Mouse (Mus musculus): ENCODE measurements around the gene Ppp6r2.

Gene Ppp6r2

GRCm38 (mm10) chr15:89182328-89182741 is 29.0 kb upstream of the Ppp6r2 start:
- DNase-seq (ENCODE audit: low spot score in 2 of 2) = peak in 1 of 2 experiments; percentile 33

DNA sequence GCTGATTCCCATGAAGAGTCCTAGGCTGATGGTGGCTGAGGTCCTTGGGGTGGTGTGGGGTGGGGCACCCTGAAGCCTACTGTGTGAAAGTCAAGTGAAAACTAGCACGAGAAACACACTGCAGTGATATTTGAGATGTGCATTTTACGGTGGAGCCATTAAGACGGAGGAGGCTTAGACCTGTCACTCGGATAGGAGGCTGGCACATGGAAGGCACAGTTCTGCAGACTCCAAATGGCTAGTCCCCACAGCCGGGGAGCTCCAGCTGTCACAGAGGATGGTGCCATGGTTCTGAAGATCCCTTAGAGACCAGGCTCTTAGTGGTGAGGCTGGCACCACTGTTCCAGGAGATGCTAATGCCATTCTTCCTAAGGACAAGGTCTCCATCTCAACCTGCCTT is 28.5 kb upstream of the Ppp6r2 start:
- DNase-seq (ENCODE audit: low spot score in 2 of 2) = no peak

- no peak for DNase-seq (ENCODE audit: low spot score in 2 of 2)
These were observed 27.0 kb upstream of the Ppp6r2 start for GRCm38 (mm10) chr15:89184141-89184936.

- DNase-seq (ENCODE audit: low spot score in 2 of 2) = no peak
These were observed 26.5 kb upstream of the Ppp6r2 start for GRCm38 (mm10) chr15:89184937-89185227.

DNA sequence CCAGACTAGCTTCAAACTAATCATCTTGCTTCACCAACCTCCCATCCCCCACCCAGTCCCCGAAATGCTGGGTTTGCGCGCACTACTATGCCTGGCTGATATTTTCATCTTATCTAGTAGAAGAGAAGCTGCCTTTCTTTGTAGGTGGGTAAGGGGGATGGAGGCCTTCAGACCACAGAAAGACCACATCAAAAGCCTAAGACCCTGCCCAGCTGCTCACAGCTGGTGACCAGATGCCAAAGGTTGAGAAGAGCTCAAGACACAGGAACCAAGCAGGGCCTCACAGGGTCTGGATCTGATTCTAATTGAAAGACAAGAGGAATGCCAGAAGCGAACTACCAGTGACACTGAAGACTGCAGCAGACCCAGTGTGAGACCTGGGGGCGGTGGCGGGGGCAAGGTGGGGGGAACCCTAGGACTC is 16.1 kb upstream of the Ppp6r2 start:
- DNase-seq (ENCODE audit: low spot score in 2 of 2) = no peak

- DNase-seq (ENCODE audit: low spot score in 2 of 2) = peak; percentile 89 to 90
These were observed 15.6 kb upstream of the Ppp6r2 start for GRCm38 (mm10) chr15:89195690-89196312.

GRCm38 (mm10) chr15:89196313-89196706 is 15.0 kb upstream of the Ppp6r2 start, which contains the start of gene Dennd6b:
Gene Dennd6b, minus strand, starts transcription at chr15:89196496.
- DNase-seq (ENCODE audit: low spot score in 2 of 2) = peak; percentile 96 to 97

DNA sequence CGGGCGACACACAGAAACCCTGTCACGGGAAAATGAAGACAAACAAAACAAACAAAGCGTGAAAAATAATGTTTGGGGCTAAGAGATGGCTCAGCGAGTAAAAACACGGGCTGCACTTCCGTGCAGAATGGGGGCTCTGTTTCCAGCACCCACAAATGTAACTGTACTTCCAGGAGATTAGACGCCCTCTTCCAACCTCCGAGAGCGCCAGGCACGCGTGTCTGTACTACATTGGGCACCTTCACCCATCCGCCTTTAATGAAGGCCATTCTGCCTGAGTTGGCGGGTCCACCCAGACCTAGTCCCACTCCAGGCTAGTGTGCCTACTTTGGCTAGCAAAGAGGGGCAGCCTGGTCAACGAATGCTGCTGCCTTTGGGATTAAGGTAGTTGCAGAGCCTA is 14.3 kb upstream of the Ppp6r2 start:
- DNase-seq (ENCODE audit: low spot score in 2 of 2) = no peak

- DNase-seq (ENCODE audit: low spot score in 2 of 2) = no peak
These were observed 3.9 kb upstream of the Ppp6r2 start for GRCm38 (mm10) chr15:89207457-89207856.

DNA sequence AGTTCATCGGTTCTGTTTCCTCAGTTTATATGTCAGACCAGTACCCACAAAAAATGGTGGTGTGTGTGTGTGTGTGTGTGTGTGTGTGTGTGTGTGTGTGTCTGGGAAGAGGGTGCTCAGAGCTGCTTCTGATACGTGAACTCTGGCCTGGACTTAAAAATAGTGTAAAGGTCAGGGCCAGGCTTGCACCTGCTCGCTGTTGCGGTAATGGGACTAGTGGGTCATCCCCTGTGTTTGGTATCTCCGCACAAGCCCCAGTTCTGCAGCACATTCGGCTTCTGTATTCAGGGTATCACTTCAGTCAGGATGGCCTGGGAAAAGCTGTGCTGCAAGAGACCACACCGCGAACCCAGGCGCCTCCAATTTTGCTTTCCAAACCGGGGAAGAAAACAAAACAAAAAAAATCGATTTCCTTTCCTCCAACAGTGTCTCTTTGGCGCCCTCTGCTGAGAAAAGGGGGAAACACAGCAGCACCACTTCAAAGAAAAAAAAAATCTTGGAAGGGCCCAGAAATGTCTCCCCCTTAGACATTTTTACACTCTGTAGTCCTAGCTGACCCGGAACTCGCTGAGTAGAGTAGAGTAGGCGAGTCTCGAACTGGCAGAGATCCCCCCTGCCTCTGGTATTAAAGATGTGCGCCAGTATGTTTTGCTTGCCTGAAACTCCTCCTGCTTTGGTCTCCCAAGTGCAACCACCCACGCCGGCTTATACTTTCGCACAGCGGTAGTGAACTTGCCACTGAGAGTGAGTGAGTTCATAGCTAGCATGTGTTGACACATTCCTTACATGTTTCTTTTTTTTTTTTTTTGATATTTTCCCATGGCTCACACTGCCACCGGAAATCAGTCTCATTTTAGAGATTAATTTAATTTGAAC is 1.2 kb upstream of the Ppp6r2 start:
- DNase-seq (ENCODE audit: low spot score in 2 of 2) = peak; percentile 91 to 93

DNA sequence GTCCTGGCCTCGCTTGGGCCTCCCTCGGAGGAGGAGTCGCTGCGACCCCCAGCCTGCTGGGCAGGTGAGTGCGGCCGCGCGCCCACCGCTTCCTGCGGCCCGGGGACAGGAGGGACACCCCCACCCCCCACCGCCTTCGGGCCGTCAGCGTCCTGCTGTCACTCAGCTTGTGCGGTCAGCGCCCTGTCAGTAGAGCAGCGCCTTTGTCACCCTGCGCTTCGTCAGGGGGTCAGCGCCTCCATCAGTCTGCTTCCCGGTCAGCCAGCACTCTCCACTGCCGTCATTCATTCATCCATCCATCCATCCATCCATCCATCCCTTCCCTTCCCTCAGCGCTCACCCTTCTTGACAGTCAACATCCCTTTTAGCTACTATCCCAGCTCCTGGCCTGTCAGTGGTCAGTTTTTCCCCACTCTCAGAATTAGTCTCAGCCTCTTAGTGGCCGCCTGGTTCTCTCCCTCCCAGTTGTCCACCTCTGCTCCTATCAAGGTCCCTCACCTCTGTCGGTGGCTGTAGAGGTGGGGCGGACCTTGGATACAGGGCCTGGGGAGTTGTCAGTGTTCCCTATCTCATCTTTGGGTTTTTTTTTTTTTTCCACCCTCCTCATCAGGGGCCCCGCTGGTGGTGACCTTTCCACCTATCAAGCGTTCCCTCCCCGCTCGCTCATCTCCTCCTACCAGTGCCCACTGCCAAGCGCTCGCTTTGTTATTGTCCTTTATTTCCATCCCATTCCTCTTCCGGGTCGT is 536 bp downstream of the Ppp6r2 start:
- DNase-seq (ENCODE audit: low spot score in 2 of 2) = peak; percentile 23 to 30

- DNase-seq (ENCODE audit: low spot score in 2 of 2) = no peak
These were observed 1.1 kb downstream of the Ppp6r2 start for GRCm38 (mm10) chr15:89212495-89212894.

GRCm38 (mm10) chr15:89213517-89213916 is 2.2 kb downstream of the Ppp6r2 start:
- no peak for DNase-seq (ENCODE audit: low spot score in 2 of 2)

GRCm38 (mm10) chr15:89214953-89215352 is 3.6 kb downstream of the Ppp6r2 start:
- no peak for DNase-seq (ENCODE audit: low spot score in 2 of 2)

DNA sequence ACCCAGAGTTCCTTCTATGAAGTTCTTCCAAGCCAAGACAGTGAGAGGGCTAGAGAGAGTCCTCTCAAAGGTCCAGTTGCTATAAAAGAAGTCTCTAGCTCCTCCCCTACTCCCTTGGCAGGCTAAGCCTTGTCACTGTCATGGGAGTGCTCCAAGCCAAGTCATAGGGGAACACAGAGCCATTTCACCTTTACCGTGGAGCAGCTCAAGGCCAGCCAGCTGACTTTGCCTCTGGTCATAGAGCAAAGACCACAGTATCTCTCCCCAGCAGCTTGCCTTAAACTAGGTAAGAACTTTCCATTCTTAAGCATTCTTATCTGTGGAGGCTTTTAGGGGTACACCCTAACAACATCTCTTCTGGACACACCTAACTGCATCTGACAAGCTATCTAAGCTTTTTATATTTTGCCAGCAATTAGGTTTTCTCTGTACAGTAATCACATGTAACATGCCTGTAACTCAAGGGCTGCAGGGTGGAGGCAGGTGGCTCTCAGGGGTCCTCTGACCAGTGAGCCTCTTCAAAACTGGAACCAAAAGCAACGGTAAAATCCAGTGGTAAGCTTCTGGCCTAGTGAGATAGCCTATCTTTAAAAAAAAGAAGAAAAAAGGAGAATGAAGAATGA is 4.4 kb downstream of the Ppp6r2 start:
- no peak for DNase-seq (ENCODE audit: low spot score in 2 of 2)

GRCm38 (mm10) chr15:89233586-89233985 is 22.2 kb downstream of the Ppp6r2 start:
- DNase-seq (ENCODE audit: low spot score in 2 of 2) = peak in 1 of 2 experiments; percentile 17

- DNase-seq (ENCODE audit: low spot score in 2 of 2) = no peak
These were observed 22.7 kb downstream of the Ppp6r2 start for GRCm38 (mm10) chr15:89234052-89234451.

GRCm38 (mm10) chr15:89239751-89240392 is 28.5 kb downstream of the Ppp6r2 start:
- DNase-seq (ENCODE audit: low spot score in 2 of 2) = no peak

DNA sequence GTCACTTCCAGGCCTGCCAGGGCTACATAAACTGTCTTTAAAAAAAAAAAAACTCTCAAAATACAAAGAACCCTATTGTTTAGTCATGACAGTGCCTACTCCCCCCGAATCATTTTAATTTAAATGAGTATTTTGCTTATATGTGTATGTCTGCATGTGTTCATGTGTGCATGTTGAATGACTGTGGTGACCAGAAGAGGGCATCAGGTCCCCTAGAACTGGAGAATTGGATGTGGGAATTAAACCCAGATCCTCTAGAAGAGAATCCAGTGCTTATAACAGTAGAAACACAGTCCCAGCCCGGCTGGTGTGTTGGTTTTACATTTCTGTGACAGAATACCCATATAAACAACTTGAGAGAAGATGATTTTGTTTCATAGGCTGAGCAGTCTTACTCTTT is 29.7 kb downstream of the Ppp6r2 start:
- no peak for DNase-seq (ENCODE audit: low spot score in 2 of 2)

GRCm38 (mm10) chr15:89249063-89249462 is 37.7 kb downstream of the Ppp6r2 start:
- DNase-seq (ENCODE audit: low spot score in 2 of 2) = no peak

GRCm38 (mm10) chr15:89255330-89255729 is 44.0 kb downstream of the Ppp6r2 start:
- DNase-seq (ENCODE audit: low spot score in 2 of 2) = no peak

Data from right cerebral cortex, adult 2 months (tissue).